Mouse (Mus musculus) hindbrain, postnatal 0 days (tissue): ENCODE results near the gene Zbtb32. TPM values are rescaled to one million over a fixed set of nuclear protein-coding genes. Genes with fewer than 3 reads are reported as not detected.
A peak's percentile ranks its signal among the peaks of the same experiment; 100 is the strongest.

Source experiments
- ATAC-seq: fragments of 200-750 bp; cut with Nextera tagmentation; 2 replicates; pipeline ENCODE4 v1.8.0; 2017; ENCODE audit warnings: mild to moderate bottlenecking, moderate TSS enrichment, moderate library complexity
- DNase-seq: peaks from one replicate; pipeline ENCODE4 v3.0.0-alpha.2; 2015; ENCODE audit warnings: low spot score
- H3K27ac ChIP-seq: fragments of 300-500 bp; sonication (generic); 2 replicates; pipeline ENCODE4 v1.5.1; 2014; ENCODE audit warnings: mild to moderate bottlenecking
- H3K27me3 ChIP-seq: fragments of 300-500 bp; sonication (generic); 2 replicates; pipeline ENCODE4 v1.6.1; 2014; ENCODE audit warnings: low read length, mixed read lengths; ENCODE audit not compliant: insufficient read depth
- H3K36me3 ChIP-seq: fragments of 300-500 bp; sonication (generic); 2 replicates; pipeline ENCODE4 v1.6.1; 2014; ENCODE audit warnings: low read length, mixed read lengths; ENCODE audit not compliant: insufficient read depth
- H3K4me1 ChIP-seq: fragments of 300-500 bp; sonication (generic); 2 replicates; pipeline ENCODE4 v1.6.1; 2014; ENCODE audit warnings: antibody characterized with exemption, low read length, mixed read lengths; ENCODE audit not compliant: insufficient read depth
- H3K4me2 ChIP-seq: fragments of 300-500 bp; sonication (generic); 2 replicates; pipeline ENCODE4 v1.6.1; 2014; ENCODE audit warnings: low read depth, mild to moderate bottlenecking, low read length, moderate library complexity, mixed read lengths
- H3K4me3 ChIP-seq: fragments of 300-500 bp; sonication (generic); 2 replicates; pipeline ENCODE4 v1.5.1; 2014; ENCODE audit warnings: low read length
- H3K9ac ChIP-seq: fragments of 300-500 bp; sonication (generic); replicated peaks from 2 replicates; pipeline ENCODE4 v1.6.1; 2014; ENCODE audit warnings: mild to moderate bottlenecking, low read length, moderate library complexity, mixed read lengths
- H3K9me3 ChIP-seq: fragments of 300-500 bp; sonication (generic); 2 replicates; pipeline ENCODE4 v1.6.1; 2016; ENCODE audit warnings: low read length, mixed read lengths
- CTCF ChIP-seq: IDR thresholded peaks from 2 replicates; pipeline ENCODE4 v1.5.1; 2016; ENCODE audit warnings: antibody characterized with exemption, control low read depth, low read depth
- WGBS: fragments of 180-500 bp; shearing (Covaris S2); extraction: QIAGEN DNeasy Blood & Tissue Kit; methylation state at CpG from one replicate; pipeline ENCODE4 v1.1.7; 2014; 5-methylcytosine and 5-hydroxymethylcytosine counted together
- microRNA-seq, 2 experiments: library from miRNA; unstranded; fragments of <30 nt; microRNA quantifications; one replicate each; pipeline ENCODE4; 2016
- polyA plus RNA-seq: library from polyadenylated mRNA; unstranded; fragments of >200 nt; fragmentation: Nextera tagmentation; extraction: Ambion mirVana; gene quantifications from 2 replicates; pipeline ENCODE4 v1.2.1, GENCODE M21; 2015
- total RNA-seq: library from RNA; depleted of rRNA; stranded (reverse); fragments of >200 nt; gene quantifications from 2 replicates; pipeline ENCODE4 v1.2.3, GENCODE M21; 2014; rRNA removed

Zbtb32 gene
- total and polyA plus RNA-seq, 2 experiments from 2014 or later: 0.18 TPM; not detected in 1

DNA sequence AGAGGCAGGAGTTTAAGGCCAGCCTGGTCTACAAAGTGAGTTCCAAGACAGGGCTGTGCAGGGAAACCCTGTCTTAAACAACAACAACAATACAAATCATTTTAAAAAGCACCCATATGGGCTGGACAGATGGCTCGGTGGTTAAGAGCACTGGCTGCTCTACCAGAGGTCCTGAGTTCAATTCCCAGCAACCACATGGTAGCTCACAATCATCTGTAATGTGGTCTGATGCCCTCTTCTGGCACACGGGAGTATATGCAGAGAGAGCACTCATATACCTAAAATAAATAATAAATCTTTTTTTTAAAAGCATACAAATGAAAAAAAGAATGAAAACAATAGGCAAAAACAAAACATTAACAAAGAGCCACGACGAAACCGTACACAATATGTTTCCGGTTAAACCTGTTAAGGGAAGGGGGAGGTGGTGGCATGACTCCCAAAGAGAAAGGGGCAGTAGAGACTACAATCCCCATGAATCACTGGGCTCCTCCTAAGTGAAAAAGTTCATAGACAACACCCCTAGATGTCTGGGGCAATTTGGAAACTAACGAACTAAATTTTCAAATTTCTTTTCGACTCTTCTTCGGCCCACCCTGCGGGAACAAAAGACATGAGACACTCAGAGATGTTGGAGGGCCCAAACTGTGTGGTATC lies 47.1 kb downstream of the Zbtb32 start:
- Histone ChIP-seq H3K9me3 (no peaks in the 10 kb centered on the region), H3K27me3 (no peaks in the 10 kb centered on the region), H3K9ac (peak overlapping the region; percentile 63), H3K36me3 (peaks cover 21% of the 10 kb centered on the region), H3K27ac (peak overlapping the region; percentile 96), H3K4me2 (peak overlapping the region; percentile 97), H3K4me3 (peak overlapping the region; percentile 65), H3K4me1 (peaks cover 13% of the 10 kb centered on the region; the same call in 1 of the 2 replicates)
- WGBS: 1% methylated on average over 10 of the region's 10 CpGs
- DNase-seq (peak; percentile 83), ATAC-seq (peak; percentile 68)
- peak; percentile 63 for TF ChIP-seq CTCF

DNA sequence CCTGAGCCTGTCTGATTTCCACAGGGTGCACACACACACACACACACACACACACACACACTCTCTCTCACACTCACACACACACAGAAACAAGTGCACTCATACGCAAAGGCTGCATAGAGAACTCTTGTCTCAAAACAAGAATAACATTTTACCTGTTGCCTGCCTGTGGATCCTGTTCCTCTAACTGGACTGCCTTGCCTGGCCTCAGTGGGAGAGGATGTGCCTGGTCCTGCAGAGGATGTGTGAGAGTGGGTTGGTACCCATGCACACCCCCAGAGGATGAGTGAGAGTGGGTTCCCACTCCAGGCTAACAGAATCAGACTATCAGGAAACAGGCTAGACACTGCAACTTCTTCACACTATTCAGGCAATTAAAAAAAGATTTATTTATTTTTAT lies 48.1 kb downstream of the Zbtb32 start:
- Histone ChIP-seq H3K27me3 (no peaks in the 10 kb centered on the region), H3K4me1 (peaks cover 13% of the 10 kb centered on the region; the same call in 1 of the 2 replicates), H3K9ac (no peak overlapping the region), H3K27ac (no peak overlapping the region), H3K4me2 (no peak overlapping the region), H3K36me3 (peaks cover 20% of the 10 kb centered on the region), H3K4me3 (no peak overlapping the region), H3K9me3 (no peaks in the 10 kb centered on the region)
- ATAC-seq: no peak
- 95% methylated on average over 1 of the region's 1 CpGs for WGBS
- DNase-seq: no peak
- TF ChIP-seq CTCF: no peak

DNA sequence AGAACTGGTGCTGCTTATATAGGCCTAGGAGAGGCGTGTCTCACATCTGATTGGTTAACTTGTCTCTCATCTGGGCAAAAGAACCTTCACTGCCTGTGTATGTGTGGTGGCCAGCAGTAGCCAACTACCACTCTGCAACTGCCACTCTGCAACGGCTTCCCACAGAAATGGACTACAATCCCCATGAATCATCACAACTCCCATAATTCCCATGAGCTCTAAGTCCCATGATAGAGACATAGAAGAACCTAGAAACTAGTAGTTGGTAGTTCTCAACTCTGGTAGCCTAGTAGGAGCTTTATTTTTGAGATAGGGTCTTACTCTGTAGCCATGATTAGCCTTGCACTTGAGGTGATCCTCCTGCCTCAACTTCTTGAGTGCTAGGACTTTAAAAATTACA lies 48.8 kb downstream of the Zbtb32 start:
- Histone ChIP-seq H3K4me1 (peaks cover 13% of the 10 kb centered on the region; the same call in 1 of the 2 replicates), H3K27ac (no peak overlapping the region), H3K36me3 (peaks cover 13% of the 10 kb centered on the region; the same call in 1 of the 2 replicates), H3K4me3 (no peak overlapping the region), H3K9me3 (no peaks in the 10 kb centered on the region), H3K9ac (no peak overlapping the region), H3K4me2 (no peak overlapping the region), H3K27me3 (no peaks in the 10 kb centered on the region)
- WGBS: 94% methylated on average over 1 of the region's 2 CpGs
- DNase-seq: no peak
- no peak for ATAC-seq
- TF ChIP-seq CTCF: no peak

DNA sequence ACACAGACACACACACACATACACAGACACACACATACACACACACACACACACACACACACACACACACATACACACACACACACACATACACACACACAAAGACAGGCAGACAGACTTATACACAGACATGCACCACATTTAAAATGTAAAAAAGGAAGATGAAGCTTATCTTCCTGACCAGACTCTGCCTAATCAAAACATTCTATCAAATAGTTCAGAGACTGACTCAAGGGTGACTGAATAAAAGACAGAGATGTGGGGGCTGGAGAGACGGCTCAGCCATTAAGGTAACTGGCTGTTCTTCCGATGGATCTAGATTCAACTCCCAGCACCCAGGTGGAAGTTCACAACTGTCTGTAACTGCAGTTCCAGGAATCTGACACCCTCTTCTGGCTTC lies 54.4 kb downstream of the Zbtb32 start:
- H3K4me3 ChIP-seq: no peak overlapping the region
- no peak for DNase-seq
- H3K36me3 ChIP-seq: peaks cover 16% of the 10 kb centered on the region
- no peak overlapping the region for H3K9ac ChIP-seq
- no peak for TF ChIP-seq CTCF
- H3K9me3 ChIP-seq: no peaks in the 10 kb centered on the region
- no peak overlapping the region for H3K4me2 ChIP-seq
- no peaks in the 10 kb centered on the region for H3K27me3 ChIP-seq
- WGBS: 90% methylated on average over 2 of the region's 2 CpGs
- no peak overlapping the region for H3K27ac ChIP-seq
- ATAC-seq: no peak
- no peaks in the 10 kb centered on the region for H3K4me1 ChIP-seq

DNA sequence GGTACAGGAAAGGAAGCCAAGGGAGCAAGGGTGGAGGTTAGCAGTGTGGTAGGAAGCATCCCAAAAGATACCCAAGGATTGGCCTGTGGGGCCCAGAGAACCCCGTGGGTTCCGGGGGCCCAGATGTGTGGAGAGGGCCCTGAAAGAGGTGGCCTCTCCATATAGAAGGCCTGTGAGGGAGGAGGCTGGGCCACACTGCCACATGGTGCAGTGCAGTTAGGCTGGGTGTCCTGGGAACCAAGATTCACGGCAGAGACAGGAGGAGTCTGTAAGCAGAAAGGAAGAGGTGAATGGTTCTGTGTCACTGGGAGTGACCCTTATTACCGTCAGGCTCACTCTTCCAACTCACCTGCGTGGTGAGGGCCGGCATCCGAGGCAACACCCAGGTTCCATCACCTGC lies 58.1 kb downstream of the Zbtb32 start:
- Histone ChIP-seq H3K4me1 (no peaks in the 10 kb centered on the region; the same call in 1 of the 2 replicates), H3K36me3 (peaks cover 4% of the 10 kb centered on the region), H3K9ac (no peak overlapping the region), H3K27me3 (no peaks in the 10 kb centered on the region), H3K9me3 (no peaks in the 10 kb centered on the region), H3K4me2 (no peak overlapping the region), H3K4me3 (no peak overlapping the region), H3K27ac (no peak overlapping the region)
- TF ChIP-seq CTCF: no peak
- DNase-seq (no peak), ATAC-seq (0 out of 2 replicates have a peak, but pooled peaks have one; percentile 30)
- WGBS: 96% methylated on average over 7 of the region's 7 CpGs

Small RNA genes within 50 kb of the gene (microRNA-seq; reads per million reads assigned to microRNA genes)
- gene Gm38670 (0 to 2.1 reads per million in 2 experiments), gene Mir3569 (0.36 to 0.71 reads per million in 2 experiments)

Other genes starting within 250 kb of the Zbtb32 start
Only the 30 nearest of the 31 such genes appear.
- 37.3 and 59.9 TPM in 2 replicates for gene Tyrobp, start 185.1 kb downstream of the Zbtb32 start, total RNA-seq
- 50.3 and 56.1 TPM in 2 replicates for gene Tyrobp, start 185.1 kb downstream of the Zbtb32 start, polyA plus RNA-seq
- gene Hcst, start 179.1 kb downstream of the Zbtb32 start, total RNA-seq: not detected in 2 replicates
- 0.84 and 1.0 TPM in 2 replicates for gene Hcst, start 179.1 kb downstream of the Zbtb32 start, polyA plus RNA-seq
- gene Nfkbid, start 177.2 kb downstream of the Zbtb32 start, total RNA-seq: 1.9 and 3.7 TPM in 2 replicates
- gene Nfkbid, start 177.2 kb downstream of the Zbtb32 start, polyA plus RNA-seq: 2.1 TPM in 2 replicates
- gene Aplp1, start 153.4 kb downstream of the Zbtb32 start, total RNA-seq: 840 and 852 TPM in 2 replicates
- gene Aplp1, start 153.4 kb downstream of the Zbtb32 start, polyA plus RNA-seq: 617 and 682 TPM in 2 replicates
- 10.7 and 14.7 TPM in 2 replicates for gene Kirrel2, start 141.2 kb downstream of the Zbtb32 start, total RNA-seq
- gene Kirrel2, start 141.2 kb downstream of the Zbtb32 start, polyA plus RNA-seq: 4.4 and 5.8 TPM in 2 replicates
- 2.3 and 2.4 TPM in 2 replicates for gene Nphs1, start 140.6 kb downstream of the Zbtb32 start, total RNA-seq
- gene Nphs1, start 140.6 kb downstream of the Zbtb32 start, polyA plus RNA-seq: 0.50 and 1.0 TPM in 2 replicates
- gene Prodh2, start 105.3 kb downstream of the Zbtb32 start, total RNA-seq: not detected in 2 replicates
- gene Prodh2, start 105.3 kb downstream of the Zbtb32 start, polyA plus RNA-seq: 0.24 TPM in 1 of 2 replicates, not detected in the other
- gene Arhgap33, start 63.8 kb downstream of the Zbtb32 start, total RNA-seq: 55.7 and 59.7 TPM in 2 replicates
- gene Arhgap33, start 63.8 kb downstream of the Zbtb32 start, polyA plus RNA-seq: 64.8 and 73.1 TPM in 2 replicates
- gene Hspb6, start 46.7 kb downstream of the Zbtb32 start, total RNA-seq: 5.6 and 6.4 TPM in 2 replicates
- gene Hspb6, start 46.7 kb downstream of the Zbtb32 start, polyA plus RNA-seq: 15.8 and 16.3 TPM in 2 replicates
- gene Proser3, start 46.6 kb downstream of the Zbtb32 start, total RNA-seq: 13.1 and 14.0 TPM in 2 replicates
- 3.0 and 3.1 TPM in 2 replicates for gene Proser3, start 46.6 kb downstream of the Zbtb32 start, polyA plus RNA-seq
- gene Lin37, start 39.1 kb downstream of the Zbtb32 start, total RNA-seq: 14.3 and 21.0 TPM in 2 replicates
- 45.0 and 48.0 TPM in 2 replicates for gene Lin37, start 39.1 kb downstream of the Zbtb32 start, polyA plus RNA-seq
- gene U2af1l4, start 35.6 kb downstream of the Zbtb32 start, total RNA-seq: 41.7 and 53.4 TPM in 2 replicates
- 103 and 104 TPM in 2 replicates for gene U2af1l4, start 35.6 kb downstream of the Zbtb32 start, polyA plus RNA-seq
- gene Gm49396, start 35.6 kb downstream of the Zbtb32 start, total RNA-seq: 2.9 and 3.7 TPM in 2 replicates
- gene Gm49396, start 35.6 kb downstream of the Zbtb32 start, polyA plus RNA-seq: 6.4 and 7.0 TPM in 2 replicates
- 72.0 and 90.4 TPM in 2 replicates for gene Psenen, start 35.3 kb downstream of the Zbtb32 start, total RNA-seq
- gene Psenen, start 35.3 kb downstream of the Zbtb32 start, polyA plus RNA-seq: 154 and 155 TPM in 2 replicates
- gene Igflr1, start 33.5 kb downstream of the Zbtb32 start, total RNA-seq: 5.6 TPM in 1 of 2 replicates, not detected in the other
- 2.6 and 3.4 TPM in 2 replicates for gene Igflr1, start 33.5 kb downstream of the Zbtb32 start, polyA plus RNA-seq
- 27.1 and 36.7 TPM in 2 replicates for gene Kmt2b, start 10.2 kb downstream of the Zbtb32 start, total RNA-seq
- 6.7 and 7.1 TPM in 2 replicates for gene Kmt2b, start 10.2 kb downstream of the Zbtb32 start, polyA plus RNA-seq
- gene Upk1a, start 13.9 kb upstream of the Zbtb32 start, total RNA-seq: 0.14 and 0.99 TPM in 2 replicates
- gene Upk1a, start 13.9 kb upstream of the Zbtb32 start, polyA plus RNA-seq: 0.62 and 0.99 TPM in 2 replicates
- gene Cox6b1, start 27.2 kb upstream of the Zbtb32 start, total RNA-seq: 352 and 389 TPM in 2 replicates
- 1,552 and 1,572 TPM in 2 replicates for gene Cox6b1, start 27.2 kb upstream of the Zbtb32 start, polyA plus RNA-seq
- not detected in 2 replicates for gene Etv2, start 36.9 kb upstream of the Zbtb32 start, total RNA-seq
- not detected in 2 replicates for gene Etv2, start 36.9 kb upstream of the Zbtb32 start, polyA plus RNA-seq
- 162 and 169 TPM in 2 replicates for gene Rbm42, start 51.4 kb upstream of the Zbtb32 start, total RNA-seq
- 116 and 118 TPM in 2 replicates for gene Rbm42, start 51.4 kb upstream of the Zbtb32 start, polyA plus RNA-seq
- gene Haus5, start 66.1 kb upstream of the Zbtb32 start, total RNA-seq: 22.2 and 24.1 TPM in 2 replicates
- 19.9 and 25.8 TPM in 2 replicates for gene Haus5, start 66.1 kb upstream of the Zbtb32 start, polyA plus RNA-seq
- not detected in 2 replicates for gene Pmis2, start 72.7 kb upstream of the Zbtb32 start, total RNA-seq
- gene Pmis2, start 72.7 kb upstream of the Zbtb32 start, polyA plus RNA-seq: not detected in 2 replicates
- gene 2200002J24Rik, start 100.0 kb upstream of the Zbtb32 start, total RNA-seq: not detected in 2 replicates
- 0.55 TPM in 1 of 2 replicates, not detected in the other for gene 2200002J24Rik, start 100.0 kb upstream of the Zbtb32 start, polyA plus RNA-seq
- gene Atp4a, start 113.3 kb upstream of the Zbtb32 start, total RNA-seq: 2.0 and 5.3 TPM in 2 replicates
- 4.2 and 6.0 TPM in 2 replicates for gene Atp4a, start 113.3 kb upstream of the Zbtb32 start, polyA plus RNA-seq
- 195 and 238 TPM in 2 replicates for gene Tmem147, start 130.6 kb upstream of the Zbtb32 start, total RNA-seq
- gene Tmem147, start 130.6 kb upstream of the Zbtb32 start, polyA plus RNA-seq: 338 and 342 TPM in 2 replicates
- gene Gapdhs, start 144.8 kb upstream of the Zbtb32 start, total RNA-seq: not detected in 2 replicates
- 0.32 and 0.69 TPM in 2 replicates for gene Gapdhs, start 144.8 kb upstream of the Zbtb32 start, polyA plus RNA-seq
- gene Sbsn, start 152.6 kb upstream of the Zbtb32 start, total RNA-seq: 0.84 and 4.2 TPM in 2 replicates
- gene Sbsn, start 152.6 kb upstream of the Zbtb32 start, polyA plus RNA-seq: 2.9 and 3.0 TPM in 2 replicates
- 1.4 and 2.1 TPM in 2 replicates for gene Dmkn, start 164.8 kb upstream of the Zbtb32 start, total RNA-seq
- gene Dmkn, start 164.8 kb upstream of the Zbtb32 start, polyA plus RNA-seq: 3.9 and 5.8 TPM in 2 replicates
- not detected in 2 replicates for gene Krtdap, start 189.0 kb upstream of the Zbtb32 start, total RNA-seq
- 0.66 and 1.8 TPM in 2 replicates for gene Krtdap, start 189.0 kb upstream of the Zbtb32 start, polyA plus RNA-seq
- gene Ffar2, start 224.9 kb upstream of the Zbtb32 start, total RNA-seq: 0.16 TPM in 1 of 2 replicates, not detected in the other
- 0.19 and 0.23 TPM in 2 replicates for gene Ffar2, start 224.9 kb upstream of the Zbtb32 start, polyA plus RNA-seq